Mouse (Mus musculus): ENCODE data around the gene Ulk1. TPM values are rescaled to one million over a fixed set of nuclear protein-coding genes. Genes with fewer than 3 reads are reported as not detected.

The Ulk1 gene
- total and polyA plus RNA-seq, 3 experiments: 4.9 to 23.0 TPM; not detected in 1

DNA sequence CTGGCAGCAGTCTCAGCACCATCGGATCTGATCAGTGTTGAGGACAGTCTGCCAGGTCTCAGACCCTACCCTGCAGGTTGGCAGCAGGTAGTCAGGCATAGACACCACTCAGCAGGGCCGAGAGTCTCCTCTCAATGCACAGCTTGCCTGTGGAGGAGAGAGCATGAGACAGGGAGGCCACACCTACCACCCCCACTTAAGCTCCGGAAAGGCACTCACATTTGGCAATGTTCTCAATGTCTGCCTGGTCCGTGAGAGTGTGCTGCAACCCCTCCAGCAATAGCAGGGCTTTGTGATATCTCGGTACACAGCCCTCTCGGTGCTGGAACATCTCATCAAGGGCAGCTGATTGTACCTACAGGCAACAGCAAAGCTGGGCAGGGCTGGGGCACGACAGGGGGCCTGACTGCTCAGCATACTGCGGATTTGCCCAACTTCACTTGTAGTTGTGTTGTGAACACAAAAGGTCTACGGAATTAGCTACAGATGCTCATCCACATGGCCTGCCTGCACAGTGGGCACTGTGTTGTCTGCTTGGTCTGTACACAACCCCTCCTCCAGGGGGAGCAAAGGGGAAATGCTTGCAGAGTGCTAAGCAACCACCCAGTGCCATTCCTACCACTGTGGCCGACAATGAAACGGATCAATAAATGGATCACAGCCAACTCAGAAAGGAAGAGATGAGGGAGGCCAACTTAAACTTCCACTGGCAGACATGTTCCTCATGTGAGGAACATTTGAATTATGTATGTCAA, 23.6 kb downstream of the Ulk1 start:
- TF ChIP-seq UBTF (IDR thresholded peaks at IDR 0.05; ENCODE audit: borderline replicate concordance, insufficient read depth, low read depth, low read length) (no peak), CTCF (IDR thresholded peaks at IDR 0.05 in 2 of 3, conservative IDR thresholded peaks at IDR 0.05 in 1 of 3; ENCODE audit: control insufficient read depth in 1 of 3, insufficient read depth in 1 of 3, low read depth in 2 of 3, low read length in 3 of 3, poor library complexity in 1 of 3, severe bottlenecking in 1 of 3) (peak; percentile 17 to 47 (median 38); a peak in 5 of 6 replicates), SMC3 (IDR thresholded peaks at IDR 0.05; ENCODE audit: low read depth, low read length) (peak; percentile 44)
- no peaks in the 10 kb centered on the region for H3K79me2 ChIP-seq (ENCODE audit: control insufficient read depth, insufficient read depth, low read length, poor library complexity)
- H3K9ac ChIP-seq (ENCODE audit: control insufficient read depth, low read depth, low read length, poor library complexity, severe bottlenecking): no peak overlapping the region
- H3K27me3 ChIP-seq (ENCODE audit: control insufficient read depth in 1 of 2, insufficient read depth in 2 of 2, low read length in 2 of 2): no peaks in the 10 kb centered on the region
- H3K4me1 ChIP-seq (ENCODE audit: control insufficient read depth in 1 of 2, insufficient read depth in 2 of 2, low read length in 2 of 2): peaks cover 0 to 4% of the 10 kb centered on the region in 2 experiments; a peak in 1 of 4 replicates
- H3K27ac ChIP-seq (ENCODE audit: control insufficient read depth, low read depth, low read length): no peak overlapping the region
- DNase-seq (ENCODE audit: low read depth, low spot score): peak; percentile 40
- H3K4me3 ChIP-seq (ENCODE audit: control insufficient read depth in 1 of 2, insufficient read depth in 1 of 2, low read depth in 2 of 2, low read length in 2 of 2): no peak overlapping the region
- H3K9me3 ChIP-seq (replicated peaks; ENCODE audit: insufficient read depth, low read length): no peaks in the 10 kb centered on the region
- no peaks in the 10 kb centered on the region; a peak in 1 of 4 replicates for H3K36me3 ChIP-seq (ENCODE audit: control insufficient read depth in 1 of 2, insufficient read depth in 2 of 2, low read length in 2 of 2)

DNA sequence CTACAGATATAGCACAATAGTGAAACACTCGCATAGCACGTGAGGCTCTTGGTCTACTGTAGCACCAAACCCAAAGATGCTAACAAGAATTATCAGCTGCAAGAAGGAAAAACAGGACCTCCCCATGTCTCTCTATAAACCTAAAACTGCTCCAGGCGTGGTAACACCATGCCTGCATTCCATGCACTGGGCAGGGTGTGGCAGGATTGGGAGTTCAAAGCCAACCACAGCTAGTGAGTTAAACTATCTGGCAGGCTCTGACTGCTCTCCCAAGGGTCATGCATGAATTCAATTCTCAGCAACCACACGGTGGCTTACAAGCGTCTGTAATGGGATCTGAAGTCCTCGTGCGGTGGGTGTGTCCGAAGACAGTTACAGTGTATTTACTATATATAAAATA, 26.7 kb downstream of the Ulk1 start:
- no peaks in the 10 kb centered on the region for H3K9me3 ChIP-seq (replicated peaks; ENCODE audit: insufficient read depth, low read length)
- H3K4me1 ChIP-seq (ENCODE audit: control insufficient read depth in 1 of 2, insufficient read depth in 2 of 2, low read length in 2 of 2): peaks cover 2 to 16% of the 10 kb centered on the region in 2 experiments; a peak in 3 of 4 replicates
- no peaks in the 10 kb centered on the region for H3K27me3 ChIP-seq (ENCODE audit: control insufficient read depth in 1 of 2, insufficient read depth in 2 of 2, low read length in 2 of 2)
- no peak overlapping the region for H3K9ac ChIP-seq (ENCODE audit: control insufficient read depth, low read depth, low read length, poor library complexity, severe bottlenecking)
- no peak overlapping the region for H3K27ac ChIP-seq (ENCODE audit: control insufficient read depth, low read depth, low read length)
- H3K36me3 ChIP-seq (ENCODE audit: control insufficient read depth in 1 of 2, insufficient read depth in 2 of 2, low read length in 2 of 2): peaks cover 1 to 7% of the 10 kb centered on the region in 2 experiments; a peak in 3 of 4 replicates
- peaks cover 26% of the 10 kb centered on the region for H3K79me2 ChIP-seq (ENCODE audit: control insufficient read depth, insufficient read depth, low read length, poor library complexity)
- TF ChIP-seq MEF2A (IDR thresholded peaks at IDR 0.05; ENCODE audit: extremely low read depth, insufficient replicate concordance, low read depth, low read length, poor library complexity, severe bottlenecking) (no peak), POLR2AphosphoS5 (IDR thresholded peaks at IDR 0.05; ENCODE audit: borderline replicate concordance, low read depth, low read length) (no peak), UBTF (IDR thresholded peaks at IDR 0.05; ENCODE audit: borderline replicate concordance, insufficient read depth, low read depth, low read length) (no peak), MYC (IDR thresholded peaks at IDR 0.05; ENCODE audit: low read depth, low read length) (no peak), JUND (IDR thresholded peaks at IDR 0.05; ENCODE audit: low read depth, low read length) (no peak), TBP (IDR thresholded peaks at IDR 0.05; ENCODE audit: low read depth, low read length) (no peak), TAL1 (IDR thresholded peaks at IDR 0.05; ENCODE audit: low read length) (no peak), ZKSCAN1 (IDR thresholded peaks at IDR 0.05; ENCODE audit: low read depth, low read length) (no peak)
- H3K4me3 ChIP-seq (ENCODE audit: control insufficient read depth in 1 of 2, insufficient read depth in 1 of 2, low read depth in 2 of 2, low read length in 2 of 2): no peak overlapping the region
- DNase-seq (ENCODE audit: low read depth, low spot score): no peak

DNA sequence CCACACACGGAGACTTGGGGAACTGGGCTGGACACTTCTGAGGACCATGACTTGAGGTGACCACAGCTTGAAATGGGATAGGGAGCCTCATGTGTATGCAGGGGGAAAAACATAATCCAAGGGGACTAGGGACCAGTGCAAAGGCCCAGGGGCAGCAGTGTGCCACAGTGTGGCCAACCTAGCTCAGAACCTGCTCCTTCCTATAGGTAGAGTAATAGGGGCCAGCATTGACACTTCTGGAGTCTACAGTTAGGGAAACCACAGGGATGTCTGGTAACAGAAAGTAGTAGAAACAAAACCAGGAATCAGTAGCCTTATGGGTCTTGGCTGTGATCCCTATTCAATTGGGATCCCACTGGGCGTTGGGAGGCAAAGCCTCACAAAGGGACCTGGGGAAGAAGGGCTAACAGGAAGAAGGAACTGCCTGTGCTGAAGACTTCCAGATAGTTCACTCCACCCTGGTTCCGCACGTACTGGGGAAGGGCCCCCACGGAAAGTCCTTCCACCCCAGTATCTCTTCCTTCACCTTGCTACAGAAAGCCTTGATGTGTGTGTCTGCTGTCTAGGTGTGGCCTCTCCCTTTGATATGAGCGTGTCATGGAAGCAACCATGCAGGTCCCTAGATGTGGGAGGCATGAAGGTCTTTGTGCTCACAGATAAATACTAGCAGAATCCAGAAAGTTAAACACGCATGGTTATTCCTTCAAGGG, 28.2 kb downstream of the Ulk1 start:
- Histone ChIP-seq H3K27me3 (ENCODE audit: control insufficient read depth in 1 of 2, insufficient read depth in 2 of 2, low read length in 2 of 2) (no peaks in the 10 kb centered on the region), H3K79me2 (ENCODE audit: control insufficient read depth, insufficient read depth, low read length, poor library complexity) (peaks cover 33% of the 10 kb centered on the region), H3K9ac (ENCODE audit: control insufficient read depth, low read depth, low read length, poor library complexity, severe bottlenecking) (no peak overlapping the region), H3K4me1 (ENCODE audit: control insufficient read depth in 1 of 2, insufficient read depth in 2 of 2, low read length in 2 of 2) (peaks cover 2 to 16% of the 10 kb centered on the region in 2 experiments; a peak in 3 of 4 replicates), H3K36me3 (ENCODE audit: control insufficient read depth in 1 of 2, insufficient read depth in 2 of 2, low read length in 2 of 2) (peaks cover 4 to 9% of the 10 kb centered on the region in 2 experiments), H3K27ac (ENCODE audit: control insufficient read depth, low read depth, low read length) (no peak overlapping the region), H3K4me3 (ENCODE audit: control insufficient read depth in 1 of 2, insufficient read depth in 1 of 2, low read depth in 2 of 2, low read length in 2 of 2) (no peak overlapping the region), H3K9me3 (replicated peaks; ENCODE audit: insufficient read depth, low read length) (no peaks in the 10 kb centered on the region)
- TF ChIP-seq MAX (IDR thresholded peaks at IDR 0.05; ENCODE audit: low read length) (no peak), ELF1 (IDR thresholded peaks at IDR 0.05; ENCODE audit: low read depth, low read length) (no peak), MAZ (IDR thresholded peaks at IDR 0.05; ENCODE audit: low read depth, low read length) (no peak), SIN3A (IDR thresholded peaks at IDR 0.05; ENCODE audit: low read length) (no peak), MYC (IDR thresholded peaks at IDR 0.05; ENCODE audit: low read depth, low read length) (no peak), NELFE (IDR thresholded peaks at IDR 0.05; ENCODE audit: low read depth, low read length) (no peak), TCF12 (IDR thresholded peaks at IDR 0.05; ENCODE audit: low read depth, low read length) (no peak), HCFC1 (IDR thresholded peaks at IDR 0.05; ENCODE audit: low read depth, low read length) (no peak), GABPA (IDR thresholded peaks at IDR 0.05; ENCODE audit: low read depth, low read length) (no peak), ZKSCAN1 (IDR thresholded peaks at IDR 0.05; ENCODE audit: low read depth, low read length) (no peak)
- DNase-seq (ENCODE audit: low read depth, low spot score): no peak
